Mouse (Mus musculus): Measurements from ENCODE around the gene Tbx20. TPM values are rescaled to one million over a fixed set of nuclear protein-coding genes. Genes with fewer than 3 reads are reported as not detected.

The Tbx20 gene
- polyA plus RNA-seq, 1 experiment from 2014 or later, result 0.32 TPM

GRCm38 (mm10) chr9:24775001-24775400 lies 898 bp upstream of the Tbx20 start:
- TF ChIP-seq CTCF (IDR thresholded peaks at IDR 0.05; ENCODE audit: low read depth), result no peak
- Histone ChIP-seq H3K4me1 (ENCODE audit: insufficient read depth) (no peaks in the 10 kb centered on the region), H3K27ac (ENCODE audit: low read depth) (no peak overlapping the region), H3K9me3 (ENCODE audit: low read depth, low read length) (no peaks in the 10 kb centered on the region), H3K4me2 (peak overlapping the region; percentile 61; the same call in 1 of the 2 replicates), H3K27me3 (ENCODE audit: insufficient read depth, low read length) (peaks cover 99% of the 10 kb centered on the region), H3K4me3 (ENCODE audit: low read depth, low read length) (no peak overlapping the region), H3K9ac (no peak overlapping the region), H3K36me3 (ENCODE audit: insufficient read depth) (no peaks in the 10 kb centered on the region)
- DNase-seq (peak; percentile 13), ATAC-seq (ENCODE audit: insufficient read depth) (no peak)
- WGBS, result under 1% methylated on average over 9 of the region's 9 CpGs

- H3K4me2 ChIP-seq, result peak overlapping the region; percentile 61
- peak; percentile 21 for DNase-seq
- H3K4me1 ChIP-seq (ENCODE audit: insufficient read depth), result no peaks in the 10 kb centered on the region
- WGBS, result under 1% methylated on average over 19 of the region's 19 CpGs
- peak overlapping the region; percentile 41; the same call in 1 of the 2 replicates for H3K9ac ChIP-seq
- peak overlapping the region; percentile 38 for H3K4me3 ChIP-seq (ENCODE audit: low read depth, low read length)
- TF ChIP-seq CTCF (IDR thresholded peaks at IDR 0.05; ENCODE audit: low read depth), result no peak
- H3K36me3 ChIP-seq (ENCODE audit: insufficient read depth), result no peaks in the 10 kb centered on the region
- ATAC-seq (ENCODE audit: insufficient read depth), result peak; percentile 21; the same call in 1 of the 2 replicates
- H3K27ac ChIP-seq (ENCODE audit: low read depth), result peak overlapping the region; percentile 32; the same call in 1 of the 2 replicates
- peaks cover 95% of the 10 kb centered on the region for H3K27me3 ChIP-seq (ENCODE audit: insufficient read depth, low read length)
- no peaks in the 10 kb centered on the region for H3K9me3 ChIP-seq (ENCODE audit: low read depth, low read length)
Observed at GRCm38 (mm10) chr9:24773669-24774068, 434 bp downstream of the Tbx20 start.

GRCm38 (mm10) chr9:24773171-24773570 lies 932 bp downstream of the Tbx20 start:
- Histone ChIP-seq H3K9ac (peak overlapping the region; percentile 41; the same call in 1 of the 2 replicates), H3K27me3 (ENCODE audit: insufficient read depth, low read length) (peaks cover 95% of the 10 kb centered on the region), H3K4me1 (ENCODE audit: insufficient read depth) (no peaks in the 10 kb centered on the region), H3K4me2 (peak overlapping the region; percentile 61; the same call in 1 of the 2 replicates), H3K36me3 (ENCODE audit: insufficient read depth) (no peaks in the 10 kb centered on the region), H3K4me3 (ENCODE audit: low read depth, low read length) (peak overlapping the region; percentile 38), H3K27ac (ENCODE audit: low read depth) (peak overlapping the region; percentile 32; the same call in 1 of the 2 replicates), H3K9me3 (ENCODE audit: low read depth, low read length) (no peaks in the 10 kb centered on the region)
- 2% methylated on average over 9 of the region's 9 CpGs for WGBS
- ATAC-seq (ENCODE audit: insufficient read depth) (no peak), DNase-seq (no peak)
- no peak for TF ChIP-seq CTCF (IDR thresholded peaks at IDR 0.05; ENCODE audit: low read depth)

- no peaks in the 10 kb centered on the region for H3K4me1 ChIP-seq (ENCODE audit: insufficient read depth)
- DNase-seq (no peak), ATAC-seq (ENCODE audit: insufficient read depth) (no peak)
- H3K4me2 ChIP-seq, result no peak overlapping the region
- H3K36me3 ChIP-seq (ENCODE audit: insufficient read depth), result no peaks in the 10 kb centered on the region
- no peaks in the 10 kb centered on the region for H3K9me3 ChIP-seq (ENCODE audit: low read depth, low read length)
- H3K9ac ChIP-seq, result no peak overlapping the region; the same call in 1 of the 2 replicates
- peaks cover 92% of the 10 kb centered on the region for H3K27me3 ChIP-seq (ENCODE audit: insufficient read depth, low read length)
- peak overlapping the region; percentile 38; the same call in 1 of the 2 replicates for H3K4me3 ChIP-seq (ENCODE audit: low read depth, low read length)
- 11% methylated on average over 9 of the region's 9 CpGs for WGBS
- no peak overlapping the region for H3K27ac ChIP-seq (ENCODE audit: low read depth)
- no peak for TF ChIP-seq CTCF (IDR thresholded peaks at IDR 0.05; ENCODE audit: low read depth)
Observed at GRCm38 (mm10) chr9:24772431-24773120, 1.5 kb downstream of the Tbx20 start.

- ATAC-seq (ENCODE audit: insufficient read depth) (no peak), DNase-seq (no peak)
- Histone ChIP-seq H3K4me1 (ENCODE audit: insufficient read depth) (no peaks in the 10 kb centered on the region), H3K4me3 (ENCODE audit: low read depth, low read length) (0 out of 2 replicates have a peak overlapping the region, but pooled peaks have one; percentile 0), H3K36me3 (ENCODE audit: insufficient read depth) (no peaks in the 10 kb centered on the region), H3K27me3 (ENCODE audit: insufficient read depth, low read length) (peaks cover 87% of the 10 kb centered on the region), H3K9me3 (ENCODE audit: low read depth, low read length) (no peaks in the 10 kb centered on the region), H3K4me2 (no peak overlapping the region), H3K9ac (no peak overlapping the region; the same call in 1 of the 2 replicates), H3K27ac (ENCODE audit: low read depth) (no peak overlapping the region)
- no peak for TF ChIP-seq CTCF (IDR thresholded peaks at IDR 0.05; ENCODE audit: low read depth)
- WGBS, result 32% methylated on average over 4 of the region's 4 CpGs
Observed at GRCm38 (mm10) chr9:24771713-24772112, 2.4 kb downstream of the Tbx20 start.

GRCm38 (mm10) chr9:24770941-24771405 lies 3.1 kb downstream of the Tbx20 start:
- H3K9ac ChIP-seq, result no peak overlapping the region; the same call in 1 of the 2 replicates
- H3K9me3 ChIP-seq (ENCODE audit: low read depth, low read length), result no peaks in the 10 kb centered on the region
- peak overlapping the region; percentile 33 for H3K4me3 ChIP-seq (ENCODE audit: low read depth, low read length)
- H3K4me1 ChIP-seq (ENCODE audit: insufficient read depth), result no peaks in the 10 kb centered on the region
- ATAC-seq (ENCODE audit: insufficient read depth), result no peak
- peak overlapping the region; percentile 58 for H3K4me2 ChIP-seq
- DNase-seq, result no peak
- H3K36me3 ChIP-seq (ENCODE audit: insufficient read depth), result no peaks in the 10 kb centered on the region
- 10% methylated on average over 8 of the region's 8 CpGs for WGBS
- no peak overlapping the region for H3K27ac ChIP-seq (ENCODE audit: low read depth)
- peaks cover 80% of the 10 kb centered on the region for H3K27me3 ChIP-seq (ENCODE audit: insufficient read depth, low read length)
- TF ChIP-seq CTCF (IDR thresholded peaks at IDR 0.05; ENCODE audit: low read depth), result no peak
